Mouse (Mus musculus): Measurements from ENCODE around the gene Mks1.
"Not testable (repeated sequence)": the region's sequence is repeated elsewhere in the genome, so short reads cannot be mapped to it uniquely, and the experiment has no call there.

The Mks1 gene

DNA sequence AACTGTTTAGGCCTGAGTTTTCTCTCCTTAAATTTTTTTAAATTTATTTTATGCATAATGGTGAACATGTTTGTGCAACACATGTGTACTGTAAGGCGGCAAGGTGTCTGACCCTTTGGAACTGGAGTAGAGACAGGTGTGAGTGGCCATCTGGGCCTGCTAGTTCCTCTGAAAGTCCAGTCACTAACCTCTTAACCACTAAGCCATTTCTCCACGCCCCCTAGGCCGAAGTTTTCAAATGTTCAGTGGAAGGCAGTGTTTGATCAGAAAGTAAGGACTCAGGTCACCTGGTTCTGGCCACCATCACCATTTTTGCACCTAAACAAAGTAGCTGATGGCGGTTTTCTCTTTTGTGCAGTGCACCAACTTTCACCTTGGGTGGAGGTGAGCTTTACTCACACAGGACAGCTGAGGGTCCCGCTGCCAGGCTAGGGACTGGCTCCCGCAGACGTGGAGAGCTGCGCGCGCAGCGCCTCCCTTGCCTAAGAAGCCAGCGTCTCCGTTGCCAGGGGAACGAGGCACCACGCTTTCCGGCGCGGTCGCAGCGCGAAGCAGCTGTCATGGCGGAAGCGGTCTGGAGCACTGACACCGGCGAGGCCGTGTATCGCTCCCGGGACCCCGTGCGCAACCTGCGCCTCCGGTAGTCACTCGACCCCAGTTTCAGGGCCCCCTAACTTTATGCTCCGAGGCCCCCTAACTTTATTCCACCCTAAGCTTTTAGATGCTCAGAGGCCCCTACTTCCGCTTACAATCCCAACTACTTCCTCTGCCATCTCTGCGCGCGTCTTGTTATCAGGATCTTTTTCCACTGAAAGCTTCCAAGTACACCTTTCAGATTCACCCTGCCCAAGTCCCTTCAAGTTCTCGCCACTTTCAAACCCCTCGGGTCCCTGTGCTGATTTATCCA, at the start of gene Mks1:
Mks1 (plus strand) TSS at position 526 of the 907 bp plus-strand sequence.
- in situ Hi-C loops (cut with MboI), result no loop called here

DNA sequence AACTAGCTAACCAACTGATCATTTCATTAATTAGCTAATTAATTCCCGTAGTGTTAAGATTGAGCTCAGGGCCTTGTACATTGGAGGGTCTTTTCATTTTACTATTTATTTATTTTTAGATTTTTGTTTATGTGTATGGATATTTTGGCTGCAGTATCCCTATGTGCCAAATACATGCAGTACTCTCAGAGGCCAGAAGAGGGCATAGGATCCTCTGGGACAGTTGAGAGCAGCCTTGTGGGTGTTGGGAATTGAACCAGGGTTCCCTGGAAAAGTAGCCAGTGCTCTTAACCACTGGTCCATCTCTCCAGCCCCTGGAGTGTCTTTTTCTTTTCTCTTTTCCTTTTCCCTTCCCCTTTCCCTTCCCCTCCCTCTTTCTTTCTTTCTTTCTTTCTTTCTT, 47.6 kb upstream of the Mks1 start:
- in situ Hi-C loops (cut with MboI), result no loop called here

- in situ Hi-C loops (cut with MboI), result no loop called here
Observed at GRCm38 (mm10) chr11:87807433-87807832, 45.6 kb upstream of the Mks1 start.

- in situ Hi-C loops (cut with MboI), result no loop called here
Observed at GRCm38 (mm10) chr11:87808236-87808635, 44.8 kb upstream of the Mks1 start.

GRCm38 (mm10) chr11:87811396-87811795, 41.6 kb upstream of the Mks1 start:
- in situ Hi-C loops (cut with MboI), result no loop called here

DNA sequence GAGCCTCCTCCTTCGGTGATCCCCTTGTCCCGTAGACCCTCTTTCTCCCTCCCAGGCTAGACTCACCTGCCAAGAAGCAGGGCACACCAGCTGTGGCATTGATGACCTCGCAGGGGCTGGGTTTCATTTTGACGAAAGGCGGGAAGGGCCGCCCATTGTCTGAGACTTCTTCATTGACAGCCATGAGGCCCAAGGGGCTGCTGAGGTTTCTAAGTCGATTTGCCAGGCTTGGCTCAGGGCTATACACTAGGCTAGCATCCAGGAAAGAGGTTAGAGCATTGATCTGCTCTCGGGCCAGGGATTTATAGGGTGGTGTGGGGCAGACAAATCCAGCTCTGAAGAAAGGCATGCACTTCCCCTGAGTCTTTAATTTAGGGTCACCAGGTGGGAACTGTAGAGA, 38.2 kb upstream of the Mks1 start:
- in situ Hi-C loops (cut with MboI), result no loop called here

DNA sequence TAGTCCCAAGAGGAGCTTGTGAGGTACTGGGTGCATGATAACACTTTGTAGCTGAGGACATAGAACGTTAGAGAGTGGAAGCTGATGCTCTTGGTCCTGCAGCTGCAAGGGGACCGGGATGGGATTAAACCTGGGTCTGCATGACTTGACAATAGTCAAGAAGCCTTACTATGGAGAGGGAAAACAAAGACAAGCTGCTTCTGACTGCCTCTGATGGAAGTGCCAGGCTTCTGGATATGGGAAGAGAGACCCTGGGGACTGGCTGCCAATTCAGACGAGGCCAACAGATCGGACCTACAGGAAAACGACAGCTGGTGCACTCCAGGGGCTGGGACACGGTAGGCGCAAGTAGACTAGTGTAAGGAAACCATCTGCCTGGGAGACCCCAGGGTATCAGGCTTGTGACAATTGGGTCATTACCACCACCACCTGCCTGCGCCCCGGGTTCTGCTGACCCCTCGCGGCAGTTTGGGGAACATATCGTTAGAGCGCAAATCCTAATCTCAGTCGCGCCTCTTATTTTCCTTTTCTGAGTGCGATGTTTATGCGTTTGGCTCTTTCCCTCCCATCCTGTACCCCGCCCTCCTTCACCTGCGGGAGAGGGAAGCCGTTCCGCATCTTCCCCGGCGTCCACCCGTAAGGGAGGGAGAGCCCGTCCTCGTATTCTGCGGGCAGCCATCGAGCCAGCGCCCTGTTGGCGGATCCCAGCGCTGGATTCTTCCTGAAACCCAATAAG, 36.1 kb upstream of the Mks1 start:
- in situ Hi-C loops (cut with MboI), result no loop called here

- in situ Hi-C loops (cut with MboI), result no loop called here
Observed at GRCm38 (mm10) chr11:87817443-87817773, 35.6 kb upstream of the Mks1 start.

DNA sequence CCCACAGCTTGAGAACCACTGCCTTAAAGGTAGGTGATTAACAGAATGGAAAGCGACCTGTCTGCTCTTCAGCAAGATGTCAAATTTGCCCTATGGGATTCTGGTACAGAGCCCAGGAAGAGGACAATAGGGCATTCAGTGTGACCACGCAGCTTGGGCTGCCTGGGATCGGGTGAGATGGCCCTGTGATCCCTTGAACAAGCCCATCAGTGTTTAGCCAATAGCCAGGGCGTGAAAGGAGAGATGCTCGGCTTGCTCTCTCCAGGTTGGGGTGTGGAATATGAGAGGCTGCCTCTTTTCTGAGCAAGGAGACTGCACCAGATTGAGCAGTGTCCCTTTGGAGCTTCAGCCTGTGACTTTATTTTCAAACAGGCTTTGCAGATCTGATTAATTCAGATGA, 31.5 kb upstream of the Mks1 start:
- in situ Hi-C loops (cut with MboI), result no loop called here

GRCm38 (mm10) chr11:87828239-87828900, 24.6 kb upstream of the Mks1 start, which contains the start of gene Lpo:
TSS of gene Lpo (minus strand) at chr11:87828289.
- in situ Hi-C loops (cut with MboI), result no loop called here

DNA sequence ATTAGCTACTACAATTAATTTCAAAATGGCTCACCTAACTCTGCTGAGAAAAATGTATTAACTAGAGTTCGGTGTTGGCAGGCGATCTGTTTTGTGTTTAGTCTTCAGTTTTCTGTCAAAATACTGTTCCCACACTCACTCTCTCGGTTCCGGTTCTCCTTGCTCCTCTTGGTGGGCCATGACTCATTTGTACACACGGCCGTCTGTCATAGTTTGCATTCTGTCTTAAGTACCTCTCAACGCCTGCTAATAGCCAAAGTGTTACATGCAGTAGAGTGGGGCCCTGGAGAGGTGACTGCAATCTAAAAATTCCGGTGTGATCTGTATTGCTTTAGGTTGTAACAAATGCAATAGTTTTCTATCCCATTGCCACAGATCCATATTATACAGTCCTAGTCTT, 12.3 kb upstream of the Mks1 start:
- in situ Hi-C loops (cut with MboI), result no loop called here

DNA sequence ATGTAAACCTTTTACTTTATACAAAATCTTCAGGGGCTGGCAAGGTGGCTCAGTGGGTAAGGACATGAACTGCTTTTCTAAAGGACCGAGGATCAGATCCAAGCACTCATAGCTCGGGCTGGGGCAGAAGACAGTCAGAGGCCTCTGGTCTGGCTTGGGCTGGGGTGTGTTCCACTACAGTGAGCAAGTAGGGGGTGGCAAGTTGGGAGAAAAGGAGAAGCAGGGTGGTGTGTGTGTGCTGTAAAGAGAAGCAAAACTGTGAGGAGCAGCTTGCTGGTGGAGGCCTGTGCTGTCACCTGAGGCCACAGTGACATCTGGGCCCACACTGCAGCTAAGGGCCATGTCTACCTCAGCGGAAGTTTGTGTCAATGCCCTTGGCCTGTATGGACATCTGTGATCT, 11.6 kb upstream of the Mks1 start:
- in situ Hi-C loops (cut with MboI), result no loop called here

GRCm38 (mm10) chr11:87846968-87847600, 5.9 kb upstream of the Mks1 start:
- in situ Hi-C loops (cut with MboI), result no loop called here

- in situ Hi-C loops (cut with MboI), result no loop called here
Observed at GRCm38 (mm10) chr11:87847884-87848283, 5.1 kb upstream of the Mks1 start.

DNA sequence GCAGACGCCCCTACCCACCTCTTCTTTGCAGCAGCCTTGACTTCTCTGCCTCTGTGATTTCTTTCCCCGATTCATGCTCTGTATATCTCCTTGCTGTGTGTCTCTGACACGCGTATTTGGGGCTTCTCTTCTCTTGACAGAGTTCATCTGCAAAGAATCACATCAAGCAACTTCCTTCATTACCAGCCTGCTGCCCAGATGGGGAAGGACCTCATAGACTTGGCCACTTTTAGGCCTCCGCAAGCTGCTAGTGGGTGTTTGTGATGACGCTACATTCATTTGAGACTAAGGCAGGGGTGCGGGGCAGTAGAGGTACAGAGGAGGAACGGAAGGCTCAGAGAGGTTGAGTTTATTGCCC, 561 bp downstream of the Mks1 start:
- in situ Hi-C loops (cut with MboI), result no loop called here

DNA sequence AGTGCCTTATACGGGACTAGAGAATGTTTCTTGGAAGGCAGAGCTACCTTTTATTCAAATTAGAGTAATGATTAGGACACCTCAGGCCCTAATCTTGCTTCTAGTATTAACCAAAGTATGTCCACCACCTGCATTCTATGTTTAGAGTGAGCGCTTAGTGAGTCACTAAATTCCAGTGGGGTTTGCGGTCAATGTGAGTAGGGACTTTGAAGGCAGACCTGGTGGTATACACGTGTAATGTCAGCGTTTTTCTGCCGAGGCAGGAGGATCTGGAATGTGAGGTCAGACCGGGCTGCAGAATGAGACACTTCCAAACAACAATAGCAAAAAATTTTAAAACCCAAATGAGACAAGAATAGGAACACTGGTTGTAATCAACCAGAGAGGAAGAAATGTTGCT, 1.5 kb downstream of the Mks1 start:
- in situ Hi-C loops (cut with MboI), result no loop called here

- in situ Hi-C loops (cut with MboI), result no loop called here
Observed at GRCm38 (mm10) chr11:87859273-87859672, 6.3 kb downstream of the Mks1 start.

- in situ Hi-C loops (cut with MboI), result no loop called here
Observed at GRCm38 (mm10) chr11:87860426-87860825, 7.4 kb downstream of the Mks1 start.

- in situ Hi-C loops (cut with MboI), result no loop called here
Observed at GRCm38 (mm10) chr11:87862805-87863204, 9.8 kb downstream of the Mks1 start.

- in situ Hi-C loops (cut with MboI), result not testable (repeated sequence)
Observed at GRCm38 (mm10) chr11:87866891-87867290, 13.9 kb downstream of the Mks1 start.

- in situ Hi-C loops (cut with MboI), result no loop called here
Observed at GRCm38 (mm10) chr11:87870096-87870495, 17.1 kb downstream of the Mks1 start.

GRCm38 (mm10) chr11:87871766-87872165, 18.8 kb downstream of the Mks1 start:
- in situ Hi-C loops (cut with MboI), result no loop called here

Measured in mature B cell (primary cell).